Mouse (Mus musculus): ENCODE data around the gene Skint2. TPM values are rescaled to one million over a fixed set of nuclear protein-coding genes. Genes with fewer than 3 reads are reported as not detected.

Gene Skint2
- not detected for total RNA-seq (2021)

- DNase-seq = no peak
- intact Hi-C loops (cut with DNase I) = no loop called here
These were observed at the start of gene Skint2 for GRCm38 (mm10) chr4:112556894-112557293. Gene Skint2 (plus strand): TSS chr4:112557194.

Other genes starting within 250 kb of the Skint2 start
- gene Skint9, start 123.2 kb upstream of the Skint2 start, total RNA-seq (2021) = not detected
- gene Skint10, start 217.7 kb downstream of the Skint2 start, total RNA-seq (2021) = not detected

All from heart, postnatal 10 days (tissue).